Mouse (Mus musculus) erythroblast, embryonic 14.5 days (primary cell): ENCODE measurements around the gene Sec24d.

ENCODE experiments used
- GATA1 ChIP-seq: IDR thresholded peaks from 2 replicates; pipeline ENCODE4 v1.6.1; 2012; ENCODE audit warnings: low read length, inconsistent platforms, mixed read lengths
- TAL1 ChIP-seq: IDR thresholded peaks from 3 replicates; pipeline ENCODE4 v1.6.1; 2012; ENCODE audit warnings: low read length, inconsistent platforms, mixed read lengths

DNA sequence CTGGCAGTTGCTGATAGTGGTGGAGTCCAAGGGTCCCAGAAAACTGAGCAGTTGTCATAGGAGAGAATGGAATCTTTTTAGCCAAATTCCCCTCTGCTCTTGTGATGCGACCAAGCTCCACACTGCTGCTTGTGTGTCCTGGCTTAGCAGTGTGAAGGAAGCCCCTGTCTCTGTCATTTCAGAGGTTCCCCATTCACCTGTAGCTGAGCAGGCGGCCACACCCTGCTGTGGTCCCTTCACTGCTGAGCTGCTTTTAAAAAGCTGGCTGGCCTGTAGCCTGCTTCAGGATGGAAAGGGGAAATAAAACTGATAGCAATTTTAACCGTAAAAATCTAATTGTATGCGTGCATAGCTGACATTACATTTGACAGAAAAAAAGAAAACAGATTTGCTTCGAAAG, 69.7 kb downstream of the Sec24d start:
- TF ChIP-seq GATA1 (no peak), TAL1 (no peak)
